Mouse (Mus musculus) heart, postnatal 0 days (tissue): ENCODE results near the gene Prlhr. TPM values are rescaled to one million over a fixed set of nuclear protein-coding genes. Genes with fewer than 3 reads are reported as not detected.

ENCODE experiments used
- ATAC-seq: fragments of 200-750 bp; cut with Nextera tagmentation; 2 replicates; pipeline ENCODE4 v1.8.0; 2017; ENCODE audit warnings: low read depth, moderate number of reproducible peaks, moderate library complexity; ENCODE audit not compliant: insufficient read depth
- DNase-seq: peaks from one replicate; pipeline ENCODE4 v3.0.0-alpha.2; 2016; ENCODE audit warnings: low spot score
- H3K27ac ChIP-seq: fragments of 300-500 bp; sonication (generic); 2 replicates; pipeline ENCODE4 v1.5.1; 2014; ENCODE audit warnings: low read depth, mild to moderate bottlenecking
- H3K27me3 ChIP-seq: fragments of 300-500 bp; sonication (generic); 2 replicates; pipeline ENCODE4 v1.6.1; 2014; ENCODE audit warnings: low read length, mixed read lengths; ENCODE audit not compliant: control insufficient read depth, insufficient read depth
- H3K36me3 ChIP-seq: fragments of 300-500 bp; sonication (generic); replicated peaks from 2 replicates; pipeline ENCODE4 v1.6.1; 2014; ENCODE audit warnings: low read length, mixed read lengths; ENCODE audit not compliant: control insufficient read depth, insufficient read depth
- H3K4me1 ChIP-seq: fragments of 300-500 bp; sonication (generic); 2 replicates; pipeline ENCODE4 v1.6.1; 2014; ENCODE audit warnings: antibody characterized with exemption; ENCODE audit not compliant: control insufficient read depth, insufficient read depth
- H3K4me2 ChIP-seq: fragments of 300-500 bp; sonication (generic); 2 replicates; pipeline ENCODE4 v1.6.1; 2014; ENCODE audit warnings: low read depth, mild to moderate bottlenecking, low read length, moderate library complexity
- H3K4me3 ChIP-seq: fragments of 300-500 bp; sonication (generic); 2 replicates; pipeline ENCODE4 v1.5.1; 2014; ENCODE audit warnings: low read depth, low read length
- H3K9ac ChIP-seq: fragments of 300-500 bp; sonication (generic); replicated peaks from 2 replicates; pipeline ENCODE4 v1.6.1; 2014; ENCODE audit warnings: low read depth, low read length, mixed read lengths
- H3K9me3 ChIP-seq: fragments of 300-500 bp; sonication (generic); replicated peaks from 2 replicates; pipeline ENCODE4 v1.6.1; 2016; ENCODE audit warnings: low read length; ENCODE audit not compliant: control insufficient read depth
- CTCF ChIP-seq: IDR thresholded peaks from 2 replicates; pipeline ENCODE4 v1.5.1; 2016; ENCODE audit warnings: antibody characterized with exemption, control low read depth, low read depth
- EP300 ChIP-seq: IDR thresholded peaks from 2 replicates; pipeline ENCODE4 v1.6.1; 2016; ENCODE audit warnings: antibody characterized with exemption, low read depth
- WGBS: fragments of 180-500 bp; shearing (Covaris S2); extraction: QIAGEN DNeasy Blood & Tissue Kit; methylation state at CpG from one replicate; pipeline ENCODE4 v1.1.7; 2014; 5-methylcytosine and 5-hydroxymethylcytosine counted together
- polyA plus RNA-seq: library from polyadenylated mRNA; unstranded; fragments of >200 nt; fragmentation: Nextera tagmentation; extraction: Ambion mirVana; gene quantifications from 2 replicates; pipeline ENCODE4 v1.2.1, GENCODE M21; 2015
- total RNA-seq: library from RNA; depleted of rRNA; stranded (reverse); fragments of >200 nt; gene quantifications from 2 replicates; pipeline ENCODE4 v1.2.3, GENCODE M21; 2014; ENCODE audit warnings: low replicate concordance

The Prlhr gene
- total and polyA plus RNA-seq, 2 experiments from 2014 or later: not detected

GRCm38 (mm10) chr19:60489566-60489965 is 21.5 kb upstream of the Prlhr start:
- no peak for ATAC-seq
- H3K27me3 ChIP-seq: no peaks in the 10 kb centered on the region
- 89% methylated on average over 1 of the region's 1 CpGs for WGBS
- no peaks in the 10 kb centered on the region for H3K4me1 ChIP-seq
- no peak overlapping the region for H3K4me2 ChIP-seq
- H3K9ac ChIP-seq: no peak overlapping the region
- DNase-seq: no peak
- H3K9me3 ChIP-seq: no peaks in the 10 kb centered on the region
- no peak overlapping the region for H3K4me3 ChIP-seq
- TF ChIP-seq EP300: no peak
- TF ChIP-seq CTCF: no peak
- H3K27ac ChIP-seq: no peak overlapping the region
- no peaks in the 10 kb centered on the region for H3K36me3 ChIP-seq

GRCm38 (mm10) chr19:60485261-60485660 is 17.2 kb upstream of the Prlhr start:
- no peaks in the 10 kb centered on the region for H3K9me3 ChIP-seq
- no peak overlapping the region for H3K27ac ChIP-seq
- H3K36me3 ChIP-seq: no peaks in the 10 kb centered on the region
- no peaks in the 10 kb centered on the region for H3K27me3 ChIP-seq
- no peak for TF ChIP-seq EP300
- no peak for TF ChIP-seq CTCF
- H3K4me3 ChIP-seq: no peak overlapping the region
- H3K4me1 ChIP-seq: no peaks in the 10 kb centered on the region
- no peak overlapping the region for H3K9ac ChIP-seq
- no peak for ATAC-seq
- DNase-seq: no peak
- H3K4me2 ChIP-seq: no peak overlapping the region

GRCm38 (mm10) chr19:60478859-60479258 is 10.8 kb upstream of the Prlhr start:
- Histone ChIP-seq H3K9me3 (no peaks in the 10 kb centered on the region), H3K36me3 (no peaks in the 10 kb centered on the region), H3K27ac (no peak overlapping the region), H3K27me3 (no peaks in the 10 kb centered on the region), H3K4me3 (no peak overlapping the region), H3K4me1 (no peaks in the 10 kb centered on the region), H3K9ac (no peak overlapping the region), H3K4me2 (no peak overlapping the region)
- DNase-seq (no peak), ATAC-seq (no peak)
- TF ChIP-seq EP300: no peak
- no peak for TF ChIP-seq CTCF
- 13% methylated on average over 1 of the region's 1 CpGs for WGBS

GRCm38 (mm10) chr19:60477788-60478187 is 9.7 kb upstream of the Prlhr start:
- no peak for TF ChIP-seq CTCF
- no peak for TF ChIP-seq EP300
- H3K9me3 ChIP-seq: no peaks in the 10 kb centered on the region
- DNase-seq (no peak), ATAC-seq (no peak)
- H3K4me3 ChIP-seq: no peak overlapping the region
- H3K27me3 ChIP-seq: no peaks in the 10 kb centered on the region
- no peak overlapping the region for H3K4me2 ChIP-seq
- WGBS: 32% methylated on average over 2 of the region's 2 CpGs
- H3K36me3 ChIP-seq: no peaks in the 10 kb centered on the region
- no peaks in the 10 kb centered on the region for H3K4me1 ChIP-seq
- H3K9ac ChIP-seq: no peak overlapping the region
- H3K27ac ChIP-seq: no peak overlapping the region

- Histone ChIP-seq H3K4me1 (no peaks in the 10 kb centered on the region; the same call in 1 of the 2 replicates), H3K27me3 (peaks cover 41% of the 10 kb centered on the region), H3K27ac (no peak overlapping the region), H3K4me3 (no peak overlapping the region), H3K9me3 (no peaks in the 10 kb centered on the region), H3K36me3 (no peaks in the 10 kb centered on the region), H3K4me2 (no peak overlapping the region), H3K9ac (no peak overlapping the region)
- under 1% methylated on average over 10 of the region's 10 CpGs for WGBS
- DNase-seq (peak; percentile 43), ATAC-seq (no peak)
- TF ChIP-seq EP300 (no peak), CTCF (no peak)
Measured at GRCm38 (mm10) chr19:60468846-60469245, 742 bp upstream of the Prlhr start.

GRCm38 (mm10) chr19:60467588-60468007 is 506 bp downstream of the Prlhr start:
- 14% methylated on average over 31 of the region's 31 CpGs for WGBS
- Histone ChIP-seq H3K27ac (no peak overlapping the region), H3K4me3 (peak overlapping the region; percentile 27; the same call in 1 of the 2 replicates), H3K4me1 (no peaks in the 10 kb centered on the region; the same call in 1 of the 2 replicates), H3K36me3 (no peaks in the 10 kb centered on the region), H3K27me3 (peaks cover 41% of the 10 kb centered on the region), H3K9me3 (no peaks in the 10 kb centered on the region), H3K9ac (no peak overlapping the region), H3K4me2 (peak overlapping the region; percentile 40; the same call in 1 of the 2 replicates)
- TF ChIP-seq CTCF: no peak
- DNase-seq (no peak), ATAC-seq (no peak)
